In genomic region chr5:114731498-114731897, GRCm38 (mm10) we compare ENCODE assay signal across 27 mouse cellular contexts. TPM values are rescaled to one million over a fixed set of nuclear protein-coding genes. Genes with fewer than 3 reads are reported as not detected.
DNase-seq lines count a peak whose midpoint lies in the region; ATAC-seq and TF ChIP-seq lines count a peak whose summit lies in the region.
"Had no signal": no experiment of that assay in that cellular context is flagged by ENCODE, and none has a peak within 500 bp of the region (broad histone marks: within the 10 kb centered on the region; RNA-seq: fewer than 3 reads in every experiment).

No protein-coding gene starts in this region.

- H3K4me3 ChIP-seq in heart, postnatal 0 days (ENCODE audit: low read depth, low read length), result no peak overlapping the region
- no peak overlapping the region for H3K4me3 ChIP-seq in liver, adult 2 months (ENCODE audit: insufficient read depth, low read depth, low read length)
- no peak overlapping the region for H3K4me3 ChIP-seq in liver, embryonic 12.5 days
- H3K4me3 ChIP-seq in CH12.LX (replicated peaks in 1 of 3; ENCODE audit: low read depth in 2 of 3, low read length in 2 of 3, poor library complexity in 1 of 3), result no peak overlapping the region
- H3K4me3 ChIP-seq: erythroblast, embryonic 14.5 days; forebrain, embryonic 13.5 days; heart, embryonic 15.5 days; hindbrain, embryonic 10.5 days; kidney, embryonic 15.5 days; layer of hippocampus, adult 2 months; midbrain, embryonic 10.5 days; neural tube, embryonic 12.5 days had no signal

- H3K79me2 ChIP-seq in liver, adult 2 months (ENCODE audit: control insufficient read depth, insufficient read depth, low read length), result no peaks in the 10 kb centered on the region
- no peaks in the 10 kb centered on the region for H3K79me2 ChIP-seq in CH12.LX (replicated peaks; ENCODE audit: control insufficient read depth, extremely low read depth, insufficient read depth, poor library complexity, severe bottlenecking)

- TF ChIP-seq POLR2A in liver, adult 2 months (IDR thresholded peaks at IDR 0.05; ENCODE audit: extremely low read depth, insufficient read depth, low read length), result no peak
- TF ChIP-seq POLR2A in CH12.LX (IDR thresholded peaks at IDR 0.05; ENCODE audit: low read depth, low read length), result no peak

- dilution Hi-C loops in CH12.LX (cut with MboI; ENCODE audit: extremely low pct_ligation_motif_present, extremely low pct_unique_long_range_greater_than_20kb, low sequenced_read_pairs), result no loop called here

- TF ChIP-seq RAD21 in CH12.LX (IDR thresholded peaks at IDR 0.05; ENCODE audit: low read depth, low read length), result peak; percentile 36

- no peak overlapping the region for H3K27ac ChIP-seq in heart, postnatal 0 days (ENCODE audit: low read depth)
- no peak overlapping the region for H3K27ac ChIP-seq in liver, adult 2 months (replicated peaks; ENCODE audit: insufficient read depth, low read depth, low read length)
- no peak overlapping the region for H3K27ac ChIP-seq in liver, embryonic 12.5 days
- H3K27ac ChIP-seq in CH12.LX (ENCODE audit: insufficient read depth, low read depth), result no peak overlapping the region
- H3K27ac ChIP-seq: forebrain, embryonic 13.5 days; heart, embryonic 15.5 days; hindbrain, embryonic 10.5 days; layer of hippocampus, adult 2 months; midbrain, embryonic 10.5 days; neural tube, embryonic 12.5 days had no signal

- no peaks in the 10 kb centered on the region for H3K27me3 ChIP-seq in heart, postnatal 0 days (ENCODE audit: control insufficient read depth, insufficient read depth, low read length)
- no peaks in the 10 kb centered on the region for H3K27me3 ChIP-seq in liver, adult 2 months (ENCODE audit: control insufficient read depth, insufficient read depth, low read length)
- H3K27me3 ChIP-seq in liver, embryonic 12.5 days (replicated peaks), result no peaks in the 10 kb centered on the region
- no peaks in the 10 kb centered on the region for H3K27me3 ChIP-seq in CH12.LX (replicated peaks)
- H3K27me3 ChIP-seq: forebrain, embryonic 13.5 days; heart, embryonic 15.5 days; kidney, embryonic 15.5 days; neural tube, embryonic 12.5 days had no signal

- H3K9me3 ChIP-seq in heart, postnatal 0 days (replicated peaks; ENCODE audit: control insufficient read depth, low read length), result no peaks in the 10 kb centered on the region
- no peaks in the 10 kb centered on the region for H3K9me3 ChIP-seq in liver, embryonic 12.5 days (replicated peaks)
- no peaks in the 10 kb centered on the region for H3K9me3 ChIP-seq in CH12.LX (replicated peaks; ENCODE audit: low read length)
- H3K9me3 ChIP-seq: forebrain, embryonic 13.5 days; G1E; heart, embryonic 15.5 days; hindbrain, embryonic 10.5 days; kidney, embryonic 15.5 days; midbrain, embryonic 10.5 days; neural tube, embryonic 12.5 days had no signal

- no peak for TF ChIP-seq EP300 in heart, postnatal 0 days (IDR thresholded peaks at IDR 0.05; ENCODE audit: low read depth)
- TF ChIP-seq EP300 in CH12.LX (IDR thresholded peaks at IDR 0.05; ENCODE audit: low read length), result no peak

- intact Hi-C loops in heart, postnatal 25 days (cut with DNase I), result no loop called here

- no peak overlapping the region for H3K9ac ChIP-seq in heart, postnatal 0 days (replicated peaks; ENCODE audit: low read depth, low read length)
- H3K9ac ChIP-seq in liver, adult 2 months (ENCODE audit: low read depth, low read length), result no peak overlapping the region
- H3K9ac ChIP-seq in liver, embryonic 12.5 days, result no peak overlapping the region
- no peak overlapping the region for H3K9ac ChIP-seq in CH12.LX (ENCODE audit: insufficient read depth, low read depth)
- H3K9ac ChIP-seq: forebrain, embryonic 13.5 days; heart, embryonic 15.5 days; kidney, embryonic 15.5 days; neural tube, embryonic 12.5 days had no signal

- no peak for DNase-seq in heart, postnatal 0 days (ENCODE audit: low spot score)
- no peak for DNase-seq in heart, postnatal 25 days (ENCODE audit: low spot score)
- DNase-seq in liver, adult 2 months (ENCODE audit: extremely low read depth, low read depth, low spot score), result no peak
- DNase-seq in 3T3-L1 (ENCODE audit: low read depth, low spot score), result peak; percentile 29
- DNase-seq in CH12.LX (ENCODE audit: extremely low read depth), result no peak
- no peak for DNase-seq in left cerebral cortex, adult 18-20 months (ENCODE audit: low spot score in 2 of 2)
- DNase-seq in spleen, postnatal 10 days (ENCODE audit: low spot score in 2 of 2), result no peak
- DNase-seq: adrenal gland, postnatal 14 days; cerebellum, adult 11-12 months; gastrocnemius, postnatal 14 days; heart, adult 18-20 months; left cerebral cortex, postnatal 4 days; lung, postnatal 4 days; right cerebral cortex, adult 18-20 months; thymus, adult 18-20 months; thymus, postnatal 4 days had no signal

- WGBS in heart, postnatal 0 days, result 59% methylated on average over 6 of the region's 6 CpGs
- 81% methylated on average over 6 of the region's 6 CpGs for WGBS in liver, adult 2 months
- 69% methylated on average over 6 of the region's 6 CpGs for WGBS in liver, embryonic 12.5 days (ENCODE audit: insufficient replicate concordance)

- no peaks in the 10 kb centered on the region for H3K4me1 ChIP-seq in heart, postnatal 0 days (ENCODE audit: control insufficient read depth, insufficient read depth)
- no peaks in the 10 kb centered on the region for H3K4me1 ChIP-seq in liver, adult 2 months (ENCODE audit: control insufficient read depth, insufficient read depth, low read length)
- no peaks in the 10 kb centered on the region for H3K4me1 ChIP-seq in liver, embryonic 12.5 days
- peaks cover 0 to 31% of the 10 kb centered on the region in 2 experiments; a peak in 2 of 4 replicates for H3K4me1 ChIP-seq in CH12.LX (ENCODE audit: control insufficient read depth in 1 of 2, insufficient read depth in 2 of 2)
- H3K4me1 ChIP-seq: forebrain, embryonic 13.5 days; heart, embryonic 15.5 days; hindbrain, embryonic 10.5 days; midbrain, embryonic 10.5 days; neural tube, embryonic 12.5 days had no signal

- peaks cover 87% of the 10 kb centered on the region for H3K36me3 ChIP-seq in heart, postnatal 0 days (replicated peaks; ENCODE audit: control insufficient read depth, insufficient read depth, low read length)
- H3K36me3 ChIP-seq in liver, adult 2 months (ENCODE audit: control insufficient read depth, insufficient read depth, low read length), result peaks cover 24% of the 10 kb centered on the region
- peaks cover 93% of the 10 kb centered on the region for H3K36me3 ChIP-seq in liver, embryonic 12.5 days
- H3K36me3 ChIP-seq in CH12.LX (replicated peaks in 1 of 2; ENCODE audit: control insufficient read depth in 1 of 2, insufficient read depth in 1 of 2, low read length in 1 of 2), result peaks cover 70 to 90% of the 10 kb centered on the region in 2 experiments

- no peak overlapping the region for H3K4me2 ChIP-seq in heart, postnatal 0 days (ENCODE audit: low read depth, low read length)
- H3K4me2 ChIP-seq in liver, embryonic 12.5 days, result no peak overlapping the region
- no peak overlapping the region for H3K4me2 ChIP-seq in CH12.LX (ENCODE audit: insufficient read depth, low read depth, poor library complexity, severe bottlenecking)
- H3K4me2 ChIP-seq: forebrain, embryonic 13.5 days; heart, embryonic 15.5 days; kidney, embryonic 15.5 days; neural tube, embryonic 12.5 days had no signal

- TF ChIP-seq CTCF in heart, postnatal 0 days (IDR thresholded peaks at IDR 0.05; ENCODE audit: low read depth), result peak; percentile 34; the same call in 1 of the 2 replicates
- peak; percentile 32; the same call in 1 of the 2 replicates for TF ChIP-seq CTCF in liver, adult 2 months (IDR thresholded peaks at IDR 0.05; ENCODE audit: low read depth, low read length)
- TF ChIP-seq CTCF in CH12.LX (conservative IDR thresholded peaks at IDR 0.05 in 1 of 2, IDR thresholded peaks at IDR 0.05 in 1 of 2; ENCODE audit: low read depth in 2 of 2, low read length in 2 of 2), result peak in 1 of 2 experiments; percentile 44; a peak in 2 of 4 replicates

- ATAC-seq in heart, postnatal 0 days (ENCODE audit: insufficient read depth, low read depth), result no peak
- no peak for ATAC-seq in liver, embryonic 12.5 days
- ATAC-seq: activated CD4-positive, CD25-positive, alpha-beta regulatory T cell, adult 4 months; forebrain, embryonic 13.5 days had no signal

- in situ Hi-C loops in CH12.LX (cut with MboI; ENCODE audit: low pct_ligation_motif_present, low pct_unique_long_range_greater_than_20kb, low sequenced_read_pairs), result no loop called here

RNA-seq across cellular contexts. Expression of gene Tchp, which starts 23.9 kb away (rescaled TPM):
- total RNA-seq in heart, postnatal 0 days (2014; rRNA removed; ENCODE audit: low replicate concordance), result 0.50 and 1.6 TPM in 2 replicates
- polyA plus RNA-seq in heart, postnatal 0 days (2015; fragmentation: Nextera tagmentation; extraction: Ambion mirVana), result 4.4 and 5.8 TPM in 2 replicates
- total RNA-seq in heart, postnatal 25 days (2021), result 1 to 10 TPM; 3.5 to 3.6 TPM
- total RNA-seq in liver, adult 2 months (2014; rRNA removed), result 0.83 and 1.4 TPM in 2 replicates
- polyA plus RNA-seq in liver, adult 2 months (2012; rRNA removed), result 2.1 and 4.0 TPM in 2 replicates
- 6.2 and 7.5 TPM in 2 replicates for polyA plus RNA-seq in liver, embryonic 12.5 days (2016; fragmentation: Nextera tagmentation; extraction: Ambion mirVana)
- 6.7 and 9.1 TPM in 2 replicates for total RNA-seq in CH12.LX (2012; rRNA removed)
- total RNA-seq in CH12.LX (2014; rRNA removed), result 4.3 and 4.9 TPM in 2 replicates
- polyA plus RNA-seq in CH12.LX (2012; ENCODE audit: insufficient read length, low read depth), result 11.6 and 15.3 TPM in 2 replicates
- 10 to 100 TPM; 11.2 to 12.3 TPM for total RNA-seq in left cerebral cortex, adult 18-20 months (2021)

RNA-seq across cellular contexts. Expression of gene Gltp, which starts 40.7 kb away (rescaled TPM):
- 26.2 and 45.3 TPM in 2 replicates for total RNA-seq in heart, postnatal 0 days (2014; rRNA removed; ENCODE audit: low replicate concordance)
- polyA plus RNA-seq in heart, postnatal 0 days (2015; fragmentation: Nextera tagmentation; extraction: Ambion mirVana), result 32.0 TPM in 2 replicates
- total RNA-seq in heart, postnatal 25 days (2021), result 10 to 100 TPM; 17.1 to 18.0 TPM
- 3.1 and 4.4 TPM in 2 replicates for total RNA-seq in liver, adult 2 months (2014; rRNA removed)
- polyA plus RNA-seq in liver, adult 2 months (2012; rRNA removed), result 5.1 and 7.9 TPM in 2 replicates
- 41.9 and 44.0 TPM in 2 replicates for polyA plus RNA-seq in liver, embryonic 12.5 days (2016; fragmentation: Nextera tagmentation; extraction: Ambion mirVana)
- total RNA-seq in CH12.LX (2012; rRNA removed) (25.5 and 28.3 TPM in 2 replicates), CH12.LX (2014; rRNA removed) (23.6 and 23.8 TPM in 2 replicates)
- polyA plus RNA-seq in CH12.LX (2012; ENCODE audit: insufficient read length, low read depth), result 90.4 and 98.4 TPM in 2 replicates
- 10 to 100 TPM; 21.6 to 22.4 TPM for total RNA-seq in left cerebral cortex, adult 18-20 months (2021)

RNA-seq across cellular contexts. Expression of gene Ankrd13a, which starts 43.0 kb away (rescaled TPM):
- total RNA-seq in heart, postnatal 0 days (2014; rRNA removed; ENCODE audit: low replicate concordance), result 42.8 and 43.8 TPM in 2 replicates
- polyA plus RNA-seq in heart, postnatal 0 days (2015; fragmentation: Nextera tagmentation; extraction: Ambion mirVana), result 19.7 and 23.8 TPM in 2 replicates
- total RNA-seq in heart, postnatal 25 days (2021), result 10 to 100 TPM; 31.3 to 35.2 TPM
- total RNA-seq in liver, adult 2 months (2014; rRNA removed), result 11.4 and 14.7 TPM in 2 replicates
- polyA plus RNA-seq in liver, adult 2 months (2012; rRNA removed), result 15.9 and 19.1 TPM in 2 replicates
- 85.2 and 87.5 TPM in 2 replicates for polyA plus RNA-seq in liver, embryonic 12.5 days (2016; fragmentation: Nextera tagmentation; extraction: Ambion mirVana)
- total RNA-seq in CH12.LX (2012; rRNA removed), result 73.8 and 82.3 TPM in 2 replicates
- 80.8 and 89.4 TPM in 2 replicates for total RNA-seq in CH12.LX (2014; rRNA removed)
- 121 and 123 TPM in 2 replicates for polyA plus RNA-seq in CH12.LX (2012; ENCODE audit: insufficient read length, low read depth)
- total RNA-seq in left cerebral cortex, adult 18-20 months (2021), result 10 to 100 TPM; 31.2 to 33.8 TPM

RNA-seq across cellular contexts. Expression of gene Git2, which starts 43.8 kb away (rescaled TPM):
- total RNA-seq in heart, postnatal 0 days (2014; rRNA removed; ENCODE audit: low replicate concordance), result 37.7 and 53.3 TPM in 2 replicates
- polyA plus RNA-seq in heart, postnatal 0 days (2015; fragmentation: Nextera tagmentation; extraction: Ambion mirVana), result 21.1 and 21.5 TPM in 2 replicates
- 10 to 100 TPM; 29.1 to 37.9 TPM for total RNA-seq in heart, postnatal 25 days (2021)
- 11.0 and 13.2 TPM in 2 replicates for total RNA-seq in liver, adult 2 months (2014; rRNA removed)
- polyA plus RNA-seq in liver, adult 2 months (2012; rRNA removed), result 11.1 and 11.8 TPM in 2 replicates
- polyA plus RNA-seq in liver, embryonic 12.5 days (2016; fragmentation: Nextera tagmentation; extraction: Ambion mirVana), result 28.1 and 28.3 TPM in 2 replicates
- total RNA-seq in CH12.LX (2012; rRNA removed) (19.3 and 22.1 TPM in 2 replicates), CH12.LX (2014; rRNA removed) (9.4 and 12.3 TPM in 2 replicates)
- 25.5 and 29.4 TPM in 2 replicates for polyA plus RNA-seq in CH12.LX (2012; ENCODE audit: insufficient read length, low read depth)
- total RNA-seq in left cerebral cortex, adult 18-20 months (2021), result 10 to 100 TPM; 39.2 to 49.6 TPM
